Mouse (Mus musculus): Measurements from ENCODE around the gene Ssh2.

DNA sequence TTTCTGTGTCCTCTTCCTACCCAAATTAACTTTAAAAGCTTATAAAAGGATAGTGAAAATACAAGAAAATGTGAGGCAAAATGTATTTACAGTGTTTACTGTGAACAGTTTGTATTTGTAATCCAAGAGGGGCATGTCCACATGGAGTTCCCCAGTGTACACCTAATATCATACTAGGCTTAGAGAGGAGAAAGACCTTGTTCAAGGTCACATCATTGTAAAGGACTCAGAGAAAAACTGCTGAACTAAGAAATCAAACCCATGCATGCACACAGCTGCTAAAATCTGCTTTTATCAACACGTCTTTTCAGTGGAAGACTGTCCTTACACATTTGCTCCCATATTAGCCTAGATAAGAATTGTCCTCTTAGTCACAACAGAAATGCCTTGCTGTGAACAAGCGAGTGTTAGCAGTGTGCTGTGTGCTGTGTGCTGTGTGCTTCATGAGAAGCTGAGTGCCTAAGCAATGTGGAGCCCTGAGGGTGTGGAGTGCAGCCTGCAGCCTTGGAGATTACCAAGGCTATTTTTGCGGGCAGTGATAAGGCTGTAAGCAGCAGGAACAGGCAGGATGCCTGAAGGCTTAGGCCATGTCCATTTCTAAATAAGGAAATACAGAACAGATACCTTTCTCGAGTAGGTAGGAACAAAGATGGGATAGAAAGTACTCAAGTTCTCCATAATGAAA, 207.2 kb downstream of the Ssh2 start:
- TF ChIP-seq CTCF (IDR thresholded peaks at IDR 0.05; ENCODE audit: borderline replicate concordance, insufficient read depth, low read length) (no peak), POLR2A (IDR thresholded peaks at IDR 0.05; ENCODE audit: low read depth, low read length) (no peak)
